Mouse (Mus musculus): ENCODE measurements around the gene Arhgap35.

DNA sequence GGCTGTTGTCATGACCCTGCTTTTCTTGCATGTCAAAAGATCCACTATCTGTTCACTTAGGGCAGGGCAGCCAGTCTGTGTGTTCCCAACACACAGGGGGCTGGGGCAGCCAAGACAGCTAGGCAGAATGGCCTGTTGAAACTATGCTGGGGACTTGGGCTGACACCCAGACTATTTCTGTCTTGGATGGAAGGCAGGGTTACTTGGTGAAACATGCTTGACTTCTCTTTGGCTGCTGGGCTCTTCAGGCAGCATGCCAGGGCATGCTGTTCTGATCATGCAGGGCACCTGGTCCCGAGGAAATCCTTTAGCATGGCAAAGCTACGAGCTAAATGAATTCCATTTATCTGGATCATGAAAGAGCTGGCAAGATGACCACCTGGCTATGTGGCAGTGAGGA is 90.5 kb downstream of the Arhgap35 start:
- TF ChIP-seq CTCF (IDR thresholded peaks at IDR 0.05; ENCODE audit: control insufficient read depth, insufficient read depth, insufficient read length), result no peak
- no peak for TF ChIP-seq MYOG (IDR thresholded peaks at IDR 0.05; ENCODE audit: control insufficient read depth, extremely low read depth, insufficient read length)
